Mouse (Mus musculus): ENCODE measurements around the gene Nr5a1. TPM values are rescaled to one million over a fixed set of nuclear protein-coding genes. Genes with fewer than 3 reads are reported as not detected.

Gene Nr5a1
- polyA plus RNA-seq, 1 experiment from 2014 or later, result 0.12 TPM

DNA sequence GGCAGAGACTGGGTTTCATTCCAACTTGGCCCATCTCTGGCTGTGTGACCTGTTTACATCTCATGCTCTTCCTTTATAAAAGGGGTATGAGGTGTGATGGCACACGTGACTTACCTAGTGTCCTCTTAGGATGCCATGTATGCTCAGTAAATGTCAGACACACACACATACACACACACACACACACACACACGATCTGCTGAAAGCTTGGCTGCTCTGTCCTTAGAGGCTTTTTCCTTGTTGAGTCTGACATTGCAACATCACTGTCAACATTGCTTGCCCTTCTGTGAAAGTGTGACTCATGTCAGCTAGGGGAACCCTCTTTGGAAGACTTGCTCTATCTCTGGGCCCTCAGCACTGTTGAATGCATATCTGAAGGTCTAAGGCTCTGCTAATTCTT lies 3.1 kb upstream of the Nr5a1 start:
- Histone ChIP-seq H3K4me3 (no peak overlapping the region), H3K9me3 (replicated peaks) (no peaks in the 10 kb centered on the region), H3K27me3 (ENCODE audit: low read depth, poor library complexity, severe bottlenecking) (peaks cover 36% of the 10 kb centered on the region), H3K4me1 (peaks cover 36% of the 10 kb centered on the region), H3K36me3 (no peaks in the 10 kb centered on the region), H3K27ac (replicated peaks) (no peak overlapping the region)
- 79% methylated on average over 2 of the region's 2 CpGs for WGBS
- no peak for DNase-seq (ENCODE audit: low spot score)

GRCm38 (mm10) chr2:38713596-38713995 lies 746 bp downstream of the Nr5a1 start:
- Histone ChIP-seq H3K27ac (replicated peaks) (no peak overlapping the region), H3K27me3 (ENCODE audit: low read depth, poor library complexity, severe bottlenecking) (peaks cover 75% of the 10 kb centered on the region), H3K4me1 (peaks cover 44% of the 10 kb centered on the region), H3K9me3 (replicated peaks) (no peaks in the 10 kb centered on the region), H3K36me3 (no peaks in the 10 kb centered on the region), H3K4me3 (no peak overlapping the region)
- 66% methylated on average over 3 of the region's 3 CpGs for WGBS
- DNase-seq (ENCODE audit: low spot score), result no peak

GRCm38 (mm10) chr2:38712769-38713125 lies 1.6 kb downstream of the Nr5a1 start:
- H3K9me3 ChIP-seq (replicated peaks), result no peaks in the 10 kb centered on the region
- H3K4me3 ChIP-seq, result no peak overlapping the region
- H3K4me1 ChIP-seq, result peaks cover 44% of the 10 kb centered on the region
- DNase-seq (ENCODE audit: low spot score), result no peak
- no peaks in the 10 kb centered on the region for H3K36me3 ChIP-seq
- no peak overlapping the region for H3K27ac ChIP-seq (replicated peaks)
- H3K27me3 ChIP-seq (ENCODE audit: low read depth, poor library complexity, severe bottlenecking), result peaks cover 83% of the 10 kb centered on the region
- 18% methylated on average over 11 of the region's 11 CpGs for WGBS

DNA sequence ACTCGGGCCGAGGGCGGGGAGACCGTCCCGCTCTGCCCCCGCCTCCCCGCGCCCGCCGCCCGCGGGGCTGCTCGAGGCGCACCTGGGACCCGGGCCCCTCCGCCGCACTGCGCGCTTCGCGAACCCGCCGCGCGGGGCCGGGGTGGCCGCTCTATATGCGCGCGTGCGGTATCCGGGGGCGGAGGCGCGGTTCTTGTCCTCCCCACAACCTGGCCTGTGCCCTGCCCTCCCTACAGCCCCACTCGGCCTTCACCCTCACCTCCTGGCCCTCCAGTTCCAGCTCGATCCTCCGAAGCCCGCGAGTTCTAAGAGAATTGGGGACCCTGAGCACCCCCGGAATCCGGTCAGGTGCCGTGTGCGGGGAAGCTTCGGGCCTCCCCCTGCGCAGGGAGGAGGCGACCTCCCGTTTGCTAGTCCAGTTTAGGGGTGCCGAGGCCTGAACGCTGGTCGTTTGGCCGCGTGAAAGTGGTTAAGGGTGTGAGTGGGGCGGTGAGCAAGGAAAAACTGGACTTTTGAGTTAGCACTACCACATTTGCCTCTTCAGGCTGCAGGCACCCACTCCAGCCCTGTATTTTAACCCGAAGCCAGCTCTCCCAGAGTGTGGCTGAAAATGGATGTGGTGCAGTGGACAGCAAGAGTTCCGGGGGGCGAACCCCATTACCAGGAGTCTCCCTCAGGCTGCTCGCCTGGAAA lies 2.1 kb downstream of the Nr5a1 start:
- Histone ChIP-seq H3K4me3 (peak overlapping the region; percentile 45), H3K36me3 (no peaks in the 10 kb centered on the region), H3K4me1 (peaks cover 45% of the 10 kb centered on the region), H3K9me3 (replicated peaks) (no peaks in the 10 kb centered on the region), H3K27me3 (ENCODE audit: low read depth, poor library complexity, severe bottlenecking) (peaks cover 88% of the 10 kb centered on the region), H3K27ac (replicated peaks) (no peak overlapping the region; the same call in 1 of the 2 replicates)
- peak; percentile 48 for DNase-seq (ENCODE audit: low spot score)
- WGBS, result 4% methylated on average over 46 of the region's 58 CpGs

GRCm38 (mm10) chr2:38711421-38711861 lies 2.9 kb downstream of the Nr5a1 start:
- H3K4me1 ChIP-seq, result peaks cover 49% of the 10 kb centered on the region
- WGBS, result 2% methylated on average over 40 of the region's 40 CpGs

DNA sequence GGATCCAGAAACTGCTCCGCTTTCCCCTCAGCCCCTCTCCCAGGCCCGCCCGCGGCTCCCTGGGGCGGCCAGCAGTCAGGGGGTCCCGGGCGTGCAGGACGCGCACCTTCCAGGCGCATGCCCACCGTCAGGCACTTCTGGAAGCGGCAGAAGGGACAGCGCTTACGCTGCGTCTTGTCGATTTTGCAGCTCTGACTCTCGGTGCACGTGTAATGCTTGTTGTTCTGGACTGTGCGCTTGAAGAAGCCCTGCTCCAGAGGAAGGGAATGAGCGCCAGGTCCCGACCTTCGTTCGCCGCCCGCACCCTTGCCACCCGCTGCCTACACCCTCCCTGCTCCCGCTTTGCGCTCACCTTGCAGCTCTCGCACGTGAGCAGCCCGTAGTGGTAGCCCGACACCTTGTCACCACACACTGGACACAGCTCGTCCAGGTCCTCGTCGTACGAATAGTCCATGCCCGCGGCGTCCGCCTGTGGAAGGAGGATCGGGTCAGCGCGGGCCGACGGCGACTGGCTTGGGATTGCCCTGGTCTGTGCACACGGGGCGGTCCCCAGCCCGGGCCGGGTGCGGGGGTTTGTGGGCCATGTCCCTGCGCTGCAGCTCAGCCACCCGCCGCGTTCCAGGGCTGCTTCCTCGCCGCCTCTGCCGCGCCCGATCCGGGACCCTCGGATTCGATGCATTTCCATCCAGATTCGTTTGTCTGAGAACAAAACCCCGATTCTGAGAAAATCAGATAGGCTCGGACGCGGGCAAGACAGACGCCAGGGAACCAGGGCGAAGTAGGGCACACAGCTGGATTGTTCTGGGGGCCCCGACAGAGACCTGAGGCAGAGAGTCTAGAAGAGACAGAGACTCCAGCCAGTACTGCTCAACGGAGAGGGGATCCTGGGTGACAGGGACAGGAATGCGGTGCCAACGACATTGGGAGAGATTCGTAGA lies 3.8 kb downstream of the Nr5a1 start:
- peak overlapping the region; percentile 33; the same call in 1 of the 2 replicates for H3K27ac ChIP-seq (replicated peaks)
- peak overlapping the region; percentile 46 for H3K4me3 ChIP-seq
- no peaks in the 10 kb centered on the region for H3K9me3 ChIP-seq (replicated peaks)
- DNase-seq (ENCODE audit: low spot score), result peak; percentile 74
- peaks cover 49% of the 10 kb centered on the region for H3K4me1 ChIP-seq
- no peaks in the 10 kb centered on the region for H3K36me3 ChIP-seq
- H3K27me3 ChIP-seq (ENCODE audit: low read depth, poor library complexity, severe bottlenecking), result peaks cover 98% of the 10 kb centered on the region
- WGBS, result under 1% methylated on average over 75 of the region's 75 CpGs

More at GRCm38 (mm10) chr2:38711421-38711861, 2.9 kb downstream of the Nr5a1 start:
- H3K9me3 ChIP-seq (replicated peaks), result no peaks in the 10 kb centered on the region
- H3K4me3 ChIP-seq, result peak overlapping the region; percentile 45
- H3K27me3 ChIP-seq (ENCODE audit: low read depth, poor library complexity, severe bottlenecking), result peaks cover 96% of the 10 kb centered on the region
- H3K27ac ChIP-seq (replicated peaks), result peak overlapping the region; percentile 46; the same call in 1 of the 2 replicates
- no peaks in the 10 kb centered on the region for H3K36me3 ChIP-seq
- peak; percentile 58 for DNase-seq (ENCODE audit: low spot score)

DNA sequence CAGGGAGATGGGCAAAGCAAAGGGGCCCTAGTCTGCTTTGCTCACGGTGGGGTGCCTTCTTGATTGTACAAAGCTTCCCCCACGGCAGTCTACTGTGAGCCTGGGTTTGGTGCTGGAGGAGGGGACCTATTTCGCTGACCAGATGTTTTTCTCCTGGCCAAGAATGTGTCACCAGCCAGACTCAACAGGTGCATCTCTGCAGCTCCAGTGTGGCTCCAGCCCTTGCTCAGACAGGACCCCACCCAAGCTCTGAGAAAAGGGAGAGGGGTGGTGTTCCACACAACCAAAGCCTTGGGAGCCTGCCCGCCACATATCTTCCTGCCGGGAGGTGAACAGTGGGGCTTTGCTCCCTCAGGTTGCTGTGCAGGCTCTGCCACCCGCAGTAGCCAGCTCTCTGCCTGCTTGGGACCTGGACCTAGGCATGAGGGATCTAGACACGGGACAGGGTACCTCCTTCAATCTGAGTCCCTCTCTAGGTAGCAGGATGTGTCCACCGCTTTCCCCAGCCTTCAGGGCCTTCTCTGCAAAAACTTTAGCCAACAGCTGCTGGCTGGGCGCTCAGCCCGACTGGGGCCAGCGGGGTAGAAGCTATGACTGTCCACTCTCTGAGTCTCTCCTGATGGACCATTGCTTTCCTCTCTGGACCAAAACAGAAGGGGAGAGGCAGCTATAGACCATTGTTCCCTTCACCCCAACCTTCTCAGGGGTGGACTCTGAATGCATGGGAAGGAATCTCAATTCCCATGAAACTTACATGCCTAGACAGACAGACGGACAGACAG lies 5.2 kb downstream of the Nr5a1 start:
- H3K4me1 ChIP-seq, result peaks cover 49% of the 10 kb centered on the region
- H3K9me3 ChIP-seq (replicated peaks), result no peaks in the 10 kb centered on the region
- no peak for DNase-seq (ENCODE audit: low spot score)
- no peak overlapping the region for H3K27ac ChIP-seq (replicated peaks)
- 19% methylated on average over 12 of the region's 12 CpGs for WGBS
- peaks cover 100% of the 10 kb centered on the region for H3K27me3 ChIP-seq (ENCODE audit: low read depth, poor library complexity, severe bottlenecking)
- no peaks in the 10 kb centered on the region for H3K36me3 ChIP-seq
- H3K4me3 ChIP-seq, result no peak overlapping the region

DNA sequence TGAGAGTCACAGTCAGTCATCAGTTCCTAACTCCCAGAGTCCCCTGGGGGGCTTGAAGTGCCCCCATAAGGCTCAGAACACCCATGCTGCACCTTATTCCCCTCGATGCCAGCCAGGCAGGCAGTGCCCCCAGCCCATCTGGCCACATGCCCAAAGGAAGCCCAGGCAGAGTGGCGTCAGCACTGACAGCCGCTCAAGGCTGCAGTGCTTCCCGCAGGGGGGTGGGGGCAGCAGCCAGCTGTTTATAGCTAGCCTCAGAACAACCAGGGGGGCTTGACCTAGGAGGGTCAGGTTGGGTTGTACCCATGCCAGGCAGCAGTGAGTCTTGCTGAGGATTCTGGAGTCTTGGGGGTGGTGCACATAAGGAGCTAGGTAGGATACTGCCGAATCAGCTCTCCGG lies 7.7 kb downstream of the Nr5a1 start:
- Histone ChIP-seq H3K4me1 (peaks cover 35% of the 10 kb centered on the region), H3K36me3 (no peaks in the 10 kb centered on the region), H3K27me3 (ENCODE audit: low read depth, poor library complexity, severe bottlenecking) (peaks cover 100% of the 10 kb centered on the region), H3K4me3 (no peak overlapping the region), H3K9me3 (replicated peaks) (no peaks in the 10 kb centered on the region), H3K27ac (replicated peaks) (no peak overlapping the region)
- no peak for DNase-seq (ENCODE audit: low spot score)
- 49% methylated on average over 6 of the region's 6 CpGs for whole genome bisulfite sequencing

- Histone ChIP-seq H3K4me3 (no peak overlapping the region), H3K9me3 (replicated peaks) (no peaks in the 10 kb centered on the region), H3K4me1 (peaks cover 29% of the 10 kb centered on the region), H3K27me3 (ENCODE audit: low read depth, poor library complexity, severe bottlenecking) (peaks cover 100% of the 10 kb centered on the region), H3K36me3 (no peaks in the 10 kb centered on the region), H3K27ac (replicated peaks) (no peak overlapping the region)
- DNase-seq (ENCODE audit: low spot score), result no peak
- 76% methylated on average over 4 of the region's 4 CpGs for WGBS
Measured at GRCm38 (mm10) chr2:38705036-38705435, 9.3 kb downstream of the Nr5a1 start.

GRCm38 (mm10) chr2:38704336-38704735 lies 10.0 kb downstream of the Nr5a1 start:
- no peak overlapping the region for H3K4me3 ChIP-seq
- H3K27me3 ChIP-seq (ENCODE audit: low read depth, poor library complexity, severe bottlenecking), result peaks cover 100% of the 10 kb centered on the region
- H3K9me3 ChIP-seq (replicated peaks), result no peaks in the 10 kb centered on the region
- peaks cover 26% of the 10 kb centered on the region for H3K4me1 ChIP-seq
- H3K27ac ChIP-seq (replicated peaks), result no peak overlapping the region
- no peaks in the 10 kb centered on the region for H3K36me3 ChIP-seq
- DNase-seq (ENCODE audit: low spot score), result no peak
- 87% methylated on average over 9 of the region's 9 CpGs for WGBS

DNA sequence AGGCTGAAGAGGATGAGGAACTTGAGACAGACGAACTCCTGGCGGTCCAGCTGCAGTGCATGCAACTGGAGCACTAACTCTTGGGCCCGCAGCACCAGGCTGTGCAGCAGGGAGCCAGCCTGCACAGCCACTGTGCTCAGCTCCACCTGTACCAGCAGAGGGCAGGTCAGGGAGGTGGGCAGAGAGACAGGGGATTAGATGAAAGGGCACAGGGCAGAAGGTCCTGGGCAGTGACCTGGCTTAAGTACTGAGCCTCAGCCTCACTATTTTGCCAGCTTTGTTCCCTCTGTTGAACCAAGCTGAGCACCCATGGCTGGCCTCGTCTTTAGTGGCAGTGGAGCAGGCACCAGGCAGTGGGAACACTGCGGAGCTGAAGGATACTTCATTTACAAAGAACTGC lies 14.2 kb downstream of the Nr5a1 start:
- Histone ChIP-seq H3K27ac (replicated peaks) (no peak overlapping the region), H3K9me3 (replicated peaks) (no peaks in the 10 kb centered on the region), H3K36me3 (no peaks in the 10 kb centered on the region), H3K4me1 (peaks cover 46% of the 10 kb centered on the region), H3K27me3 (ENCODE audit: low read depth, poor library complexity, severe bottlenecking) (peaks cover 100% of the 10 kb centered on the region), H3K4me3 (no peak overlapping the region)
- no peak for DNase-seq (ENCODE audit: low spot score)
- WGBS, result 66% methylated on average over 5 of the region's 5 CpGs

- peaks cover 100% of the 10 kb centered on the region for H3K27me3 ChIP-seq (ENCODE audit: low read depth, poor library complexity, severe bottlenecking)
Measured at GRCm38 (mm10) chr2:38698623-38699022, 15.7 kb downstream of the Nr5a1 start.

More at GRCm38 (mm10) chr2:38698623-38699022, 15.7 kb downstream of the Nr5a1 start:
- Histone ChIP-seq H3K27ac (replicated peaks) (no peak overlapping the region), H3K9me3 (replicated peaks) (no peaks in the 10 kb centered on the region), H3K4me3 (no peak overlapping the region), H3K4me1 (peaks cover 50% of the 10 kb centered on the region), H3K36me3 (no peaks in the 10 kb centered on the region)
- DNase-seq (ENCODE audit: low spot score), result no peak
- WGBS, result 90% methylated on average over 5 of the region's 5 CpGs
